Mouse (Mus musculus) liver, embryonic 12.5 days (tissue): ENCODE data around the gene Trhde. TPM values are rescaled to one million over a fixed set of nuclear protein-coding genes. Genes with fewer than 3 reads are reported as not detected.
A peak's percentile ranks its signal among the peaks of the same experiment; 100 is the strongest.

ENCODE experiments used
- ATAC-seq: fragments of 200-750 bp; cut with Nextera tagmentation; 2 replicates; pipeline ENCODE4 v1.8.0; 2017; ENCODE audit warnings: moderate number of reproducible peaks, mild to moderate bottlenecking, moderate library complexity
- H3K27ac ChIP-seq: fragments of 300-500 bp; sonication (generic); 2 replicates; pipeline ENCODE4 v1.5.1; 2016; ENCODE audit warnings: mild to moderate bottlenecking
- H3K27me3 ChIP-seq: fragments of 300-500 bp; sonication (generic); replicated peaks from 2 replicates; pipeline ENCODE4 v1.6.1; 2016; ENCODE audit warnings: mild to moderate bottlenecking, moderate library complexity
- H3K36me3 ChIP-seq: fragments of 300-500 bp; sonication (generic); 2 replicates; pipeline ENCODE4 v1.6.1; 2016; ENCODE audit warnings: mild to moderate bottlenecking, moderate library complexity
- H3K4me1 ChIP-seq: fragments of 300-500 bp; sonication (generic); 2 replicates; pipeline ENCODE4 v1.6.1; 2016
- H3K4me2 ChIP-seq: fragments of 300-500 bp; sonication (generic); 2 replicates; pipeline ENCODE4 v1.6.1; 2016; ENCODE audit warnings: mild to moderate bottlenecking, moderate library complexity
- H3K4me3 ChIP-seq: fragments of 300-500 bp; sonication (generic); 2 replicates; pipeline ENCODE4 v1.5.1; 2016; ENCODE audit warnings: mild to moderate bottlenecking, moderate library complexity
- H3K9ac ChIP-seq: fragments of 300-500 bp; sonication (generic); 2 replicates; pipeline ENCODE4 v1.6.1; 2016; ENCODE audit warnings: mild to moderate bottlenecking, moderate library complexity
- H3K9me3 ChIP-seq: fragments of 300-500 bp; sonication (generic); replicated peaks from 2 replicates; pipeline ENCODE4 v1.6.1; 2016; ENCODE audit warnings: mild to moderate bottlenecking, moderate library complexity
- WGBS: fragments of 180-500 bp; shearing (Covaris S2); methylation state at CpG from one replicate; pipeline ENCODE4 v1.1.7; 2016; ENCODE audit not compliant: insufficient replicate concordance; 5-methylcytosine and 5-hydroxymethylcytosine counted together
- polyA plus RNA-seq: library from polyadenylated mRNA; unstranded; fragments of >200 nt; fragmentation: Nextera tagmentation; extraction: Ambion mirVana; gene quantifications from 2 replicates; pipeline ENCODE4 v1.2.1, GENCODE M21; 2016

The Trhde gene
- not detected in 2 replicates for polyA plus RNA-seq

DNA sequence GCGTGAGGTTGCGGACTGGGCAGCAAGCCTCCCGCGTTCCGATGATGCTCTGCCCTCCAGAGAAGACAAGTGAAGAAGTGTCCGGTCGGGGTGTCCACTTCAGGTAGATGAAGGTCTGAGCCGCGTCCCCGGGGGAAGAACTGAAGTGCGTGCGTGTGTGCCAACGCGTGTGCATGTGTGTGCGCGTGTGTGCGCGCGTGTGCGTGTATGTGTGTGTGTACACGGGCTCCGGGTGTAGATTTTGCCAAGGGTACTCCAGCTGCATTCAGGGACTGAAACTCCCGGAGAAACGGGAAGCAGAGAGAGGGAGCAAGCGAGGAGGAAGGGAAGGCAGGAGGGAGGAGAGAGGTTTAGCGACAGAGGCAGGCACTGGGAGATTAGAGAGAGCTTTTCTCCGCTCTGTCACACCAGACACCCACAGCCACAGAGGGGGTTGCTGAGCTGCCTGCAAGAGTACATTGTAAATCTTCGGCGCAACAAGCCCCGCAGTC, at the start of gene Trhde:
Gene Trhde, minus strand, starts transcription at position 147 of the 491 bp plus-strand sequence.
- H3K27ac ChIP-seq, result no peak within 1 kb of the TSS
- no peak for ATAC-seq
- 2% methylated on average over 30 of the region's 30 CpGs for WGBS
- H3K4me1 ChIP-seq, result no peaks in the 10 kb centered on the region
- no peaks in the 10 kb centered on the region for H3K9me3 ChIP-seq
- H3K4me3 ChIP-seq, result peak within 1 kb of the TSS; percentile 44
- peak within 1 kb of the TSS; percentile 63 for H3K4me2 ChIP-seq
- peaks cover 45% of the 10 kb centered on the region for H3K27me3 ChIP-seq
- H3K9ac ChIP-seq, result no peak within 1 kb of the TSS
- H3K36me3 ChIP-seq, result no peaks in the 10 kb centered on the region

- 77% methylated on average over 12 of the region's 12 CpGs for WGBS
- H3K27me3 ChIP-seq, result no peaks in the 10 kb centered on the region
- no peak overlapping the region for H3K9ac ChIP-seq
- H3K36me3 ChIP-seq, result no peaks in the 10 kb centered on the region
- no peak overlapping the region for H3K4me2 ChIP-seq
- H3K9me3 ChIP-seq, result peaks cover 4% of the 10 kb centered on the region
- ATAC-seq, result no peak
- H3K4me1 ChIP-seq, result no peaks in the 10 kb centered on the region
- no peak overlapping the region for H3K4me3 ChIP-seq
- no peak overlapping the region for H3K27ac ChIP-seq
Measured at GRCm38 (mm10) chr10:114841966-114842365, 39.9 kb upstream of the Trhde start.

GRCm38 (mm10) chr10:114841440-114841839, 39.3 kb upstream of the Trhde start:
- H3K4me2 ChIP-seq, result no peak overlapping the region
- H3K27me3 ChIP-seq, result no peaks in the 10 kb centered on the region
- no peak overlapping the region for H3K9ac ChIP-seq
- no peak overlapping the region for H3K4me3 ChIP-seq
- no peaks in the 10 kb centered on the region for H3K4me1 ChIP-seq
- H3K36me3 ChIP-seq, result no peaks in the 10 kb centered on the region
- H3K9me3 ChIP-seq, result peaks cover 4% of the 10 kb centered on the region
- 51% methylated on average over 5 of the region's 5 CpGs for WGBS
- no peak overlapping the region for H3K27ac ChIP-seq
- no peak for ATAC-seq

- Histone ChIP-seq H3K9ac (no peak overlapping the region), H3K9me3 (no peaks in the 10 kb centered on the region), H3K27me3 (no peaks in the 10 kb centered on the region), H3K36me3 (no peaks in the 10 kb centered on the region), H3K4me3 (no peak overlapping the region), H3K27ac (no peak overlapping the region), H3K4me2 (no peak overlapping the region), H3K4me1 (no peaks in the 10 kb centered on the region)
- 49% methylated on average over 7 of the region's 7 CpGs for WGBS
- no peak for ATAC-seq
Measured at GRCm38 (mm10) chr10:114831313-114831712, 29.2 kb upstream of the Trhde start.

GRCm38 (mm10) chr10:114808799-114809198, 6.7 kb upstream of the Trhde start:
- Histone ChIP-seq H3K9ac (no peak overlapping the region), H3K4me1 (no peaks in the 10 kb centered on the region), H3K4me2 (no peak overlapping the region), H3K27me3 (no peaks in the 10 kb centered on the region), H3K9me3 (no peaks in the 10 kb centered on the region), H3K27ac (no peak overlapping the region), H3K36me3 (no peaks in the 10 kb centered on the region), H3K4me3 (no peak overlapping the region)
- no peak for ATAC-seq
- WGBS, result 51% methylated on average over 3 of the region's 3 CpGs

GRCm38 (mm10) chr10:114805884-114806283, 3.8 kb upstream of the Trhde start:
- Histone ChIP-seq H3K4me1 (no peaks in the 10 kb centered on the region), H3K4me2 (no peak overlapping the region), H3K9ac (no peak overlapping the region), H3K9me3 (no peaks in the 10 kb centered on the region), H3K4me3 (no peak overlapping the region), H3K36me3 (no peaks in the 10 kb centered on the region), H3K27ac (no peak overlapping the region), H3K27me3 (peaks cover 26% of the 10 kb centered on the region)
- WGBS, result 33% methylated on average over 3 of the region's 3 CpGs
- ATAC-seq, result no peak

GRCm38 (mm10) chr10:114801457-114802160, 498 bp downstream of the Trhde start:
- peak overlapping the region; percentile 63 for H3K4me2 ChIP-seq
- H3K9ac ChIP-seq, result no peak overlapping the region
- 0 out of 2 replicates have a peak, but pooled peaks have one; percentile 46 for ATAC-seq
- 2% methylated on average over 63 of the region's 66 CpGs for WGBS
- no peak overlapping the region for H3K27ac ChIP-seq
- peak overlapping the region; percentile 44 for H3K4me3 ChIP-seq
- H3K27me3 ChIP-seq, result peaks cover 45% of the 10 kb centered on the region
- no peaks in the 10 kb centered on the region for H3K4me1 ChIP-seq
- no peaks in the 10 kb centered on the region for H3K9me3 ChIP-seq
- no peaks in the 10 kb centered on the region for H3K36me3 ChIP-seq

- Histone ChIP-seq H3K36me3 (no peaks in the 10 kb centered on the region), H3K9ac (no peak overlapping the region), H3K27me3 (peaks cover 45% of the 10 kb centered on the region), H3K9me3 (no peaks in the 10 kb centered on the region), H3K4me1 (no peaks in the 10 kb centered on the region), H3K27ac (no peak overlapping the region), H3K4me3 (no peak overlapping the region), H3K4me2 (peak overlapping the region; percentile 63)
- ATAC-seq, result no peak
- 12% methylated on average over 75 of the region's 75 CpGs for WGBS
Measured at GRCm38 (mm10) chr10:114800331-114801304, 1.5 kb downstream of the Trhde start.

GRCm38 (mm10) chr10:114799481-114799880, 2.6 kb downstream of the Trhde start:
- H3K4me2 ChIP-seq, result no peak overlapping the region
- H3K9me3 ChIP-seq, result no peaks in the 10 kb centered on the region
- ATAC-seq, result no peak
- no peaks in the 10 kb centered on the region for H3K36me3 ChIP-seq
- H3K9ac ChIP-seq, result no peak overlapping the region
- no peaks in the 10 kb centered on the region for H3K4me1 ChIP-seq
- 50% methylated on average over 4 of the region's 4 CpGs for WGBS
- H3K4me3 ChIP-seq, result no peak overlapping the region
- peaks cover 45% of the 10 kb centered on the region for H3K27me3 ChIP-seq
- no peak overlapping the region for H3K27ac ChIP-seq

- no peak overlapping the region for H3K4me3 ChIP-seq
- H3K9ac ChIP-seq, result no peak overlapping the region
- no peak for ATAC-seq
- no peak overlapping the region for H3K4me2 ChIP-seq
- H3K4me1 ChIP-seq, result no peaks in the 10 kb centered on the region
- peaks cover 45% of the 10 kb centered on the region for H3K27me3 ChIP-seq
- 35% methylated on average over 1 of the region's 1 CpGs for WGBS
- H3K9me3 ChIP-seq, result no peaks in the 10 kb centered on the region
- H3K36me3 ChIP-seq, result no peaks in the 10 kb centered on the region
- no peak overlapping the region for H3K27ac ChIP-seq
Measured at GRCm38 (mm10) chr10:114798788-114799187, 3.3 kb downstream of the Trhde start.

DNA sequence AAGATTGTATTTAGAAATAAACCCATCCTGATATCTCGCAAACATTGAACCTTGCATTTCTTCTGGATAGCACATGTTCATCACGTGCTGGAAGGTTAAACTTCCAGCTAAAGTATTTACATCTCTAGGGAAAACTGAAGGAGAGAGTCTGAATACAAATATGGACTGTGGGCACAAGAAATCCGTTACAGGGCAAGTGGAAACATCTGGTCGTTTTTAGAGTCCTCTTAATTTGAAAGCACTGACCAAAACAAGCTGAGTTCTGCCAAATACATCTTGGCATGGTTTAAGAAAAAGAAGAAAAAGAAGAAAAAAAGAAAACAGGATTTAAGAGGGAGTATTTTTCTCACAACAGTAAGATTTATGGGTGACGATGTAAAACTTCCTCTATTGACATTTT, 3.9 kb downstream of the Trhde start:
- H3K27me3 ChIP-seq, result peaks cover 42% of the 10 kb centered on the region
- WGBS, result 51% methylated on average over 5 of the region's 5 CpGs
- no peak overlapping the region for H3K4me3 ChIP-seq
- no peak overlapping the region for H3K9ac ChIP-seq
- ATAC-seq, result no peak
- no peak overlapping the region for H3K27ac ChIP-seq
- H3K4me2 ChIP-seq, result no peak overlapping the region
- no peaks in the 10 kb centered on the region for H3K9me3 ChIP-seq
- no peaks in the 10 kb centered on the region for H3K4me1 ChIP-seq
- no peaks in the 10 kb centered on the region for H3K36me3 ChIP-seq

GRCm38 (mm10) chr10:114797664-114798063, 4.4 kb downstream of the Trhde start:
- H3K36me3 ChIP-seq, result no peaks in the 10 kb centered on the region
- peaks cover 37% of the 10 kb centered on the region for H3K27me3 ChIP-seq
- H3K9ac ChIP-seq, result no peak overlapping the region
- no peak overlapping the region for H3K4me2 ChIP-seq
- no peaks in the 10 kb centered on the region for H3K4me1 ChIP-seq
- H3K27ac ChIP-seq, result no peak overlapping the region
- H3K9me3 ChIP-seq, result no peaks in the 10 kb centered on the region
- no peak overlapping the region for H3K4me3 ChIP-seq
- no peak for ATAC-seq
- 49% methylated on average over 1 of the region's 1 CpGs for WGBS
